Mouse (Mus musculus) CH12.LX (cell line): ENCODE data around the gene Agrp. TPM values are rescaled to one million over a fixed set of nuclear protein-coding genes. Genes with fewer than 3 reads are reported as not detected.

ENCODE experiments used
- DNase-seq: peaks from one replicate; pipeline ENCODE4 v3.0.0-alpha.2; 2013; ENCODE audit errors: extremely low read depth
- H3K27ac ChIP-seq: 2 replicates; pipeline ENCODE4 v1.5.1; 2012; ENCODE audit warnings: low read depth, mild to moderate bottlenecking, control low read depth, moderate library complexity; ENCODE audit not compliant: insufficient read depth
- H3K27me3 ChIP-seq: replicated peaks from 2 replicates; pipeline ENCODE3; 2012; ENCODE audit warnings: inconsistent platforms
- H3K36me3 ChIP-seq, 2 experiments: replicated peaks in 1 of 2; 2 replicates each; pipeline versions ENCODE3 to v1.6.1; 2012; ENCODE audit warnings: inconsistent platforms in 1 of 2, low read length in 1 of 2, mild to moderate bottlenecking in 1 of 2, mixed read lengths in 1 of 2, moderate library complexity in 1 of 2; ENCODE audit not compliant: control insufficient read depth in 1 of 2, insufficient read depth in 1 of 2
- H3K4me1 ChIP-seq, 2 experiments: 2 replicates each; pipeline ENCODE4 v1.6.1; 2012; ENCODE audit warnings: inconsistent platforms in 1 of 2, moderate library complexity in 1 of 2; ENCODE audit not compliant: insufficient read depth in 2 of 2, control insufficient read depth in 1 of 2
- H3K4me2 ChIP-seq: 2 replicates; pipeline ENCODE4 v1.6.1; 2012; ENCODE audit warnings: low read depth, mild to moderate bottlenecking, control low read depth; ENCODE audit not compliant: poor library complexity, insufficient read depth, severe bottlenecking
- H3K4me3 ChIP-seq, 3 experiments: fragments of 150-350 bp in 1 of 3; sonication (generic) in 1 of 3; replicated peaks in 1 of 3; 2 replicates each; pipeline versions ENCODE3 to v1.5.1; 2011 to 2012; ENCODE audit warnings: low read depth in 2 of 3, low read length in 2 of 3, mild to moderate bottlenecking in 2 of 3, moderate library complexity in 2 of 3, control low read depth in 1 of 3, improper control_type of control experiment in 1 of 3, inconsistent platforms in 1 of 3, mixed read lengths in 1 of 3; ENCODE audit not compliant: poor library complexity in 1 of 3
- H3K79me2 ChIP-seq: replicated peaks from 2 replicates; pipeline ENCODE4 v1.6.1; 2012; ENCODE audit warnings: mild to moderate bottlenecking, moderate library complexity; ENCODE audit not compliant: control insufficient read depth, poor library complexity, insufficient read depth, severe bottlenecking; ENCODE audit errors: extremely low read depth
- H3K9ac ChIP-seq: 2 replicates; pipeline ENCODE4 v1.6.1; 2012; ENCODE audit warnings: low read depth, mild to moderate bottlenecking, control low read depth, moderate library complexity; ENCODE audit not compliant: insufficient read depth
- H3K9me3 ChIP-seq: replicated peaks from 2 replicates; pipeline ENCODE3; 2012; ENCODE audit warnings: low read length, inconsistent platforms, mixed read lengths
- BHLHE40 ChIP-seq: IDR thresholded peaks from 2 replicates; pipeline ENCODE4 v1.6.1; 2011; ENCODE audit warnings: mild to moderate bottlenecking, low read depth, low read length, improper control_type of control experiment
- CHD1 ChIP-seq: IDR thresholded peaks from 2 replicates; pipeline ENCODE4 v1.6.1; 2012; ENCODE audit warnings: low read depth, low read length, improper control_type of control experiment, inconsistent platforms
- HCFC1 ChIP-seq: IDR thresholded peaks from 2 replicates; pipeline ENCODE4 v1.6.1; 2012; ENCODE audit warnings: low read depth, mild to moderate bottlenecking, inconsistent platforms, low read length, improper control_type of control experiment
- JUN ChIP-seq: IDR thresholded peaks from 2 replicates; pipeline ENCODE4 v1.6.1; 2011; ENCODE audit warnings: low read depth, mild to moderate bottlenecking, low read length, improper control_type of control experiment, moderate library complexity; ENCODE audit not compliant: insufficient read depth
- JUND ChIP-seq: conservative IDR thresholded peaks from 2 replicates; pipeline ENCODE4 v1.6.1; 2011; ENCODE audit warnings: low read depth, low read length, improper control_type of control experiment
- MAX ChIP-seq: IDR thresholded peaks from 2 replicates; pipeline ENCODE4 v1.6.1; 2011; ENCODE audit warnings: low read length, improper control_type of control experiment
- MAZ ChIP-seq: IDR thresholded peaks from 2 replicates; pipeline ENCODE4 v1.6.1; 2012; ENCODE audit warnings: low read depth, mild to moderate bottlenecking, inconsistent platforms, low read length, improper control_type of control experiment, moderate library complexity
- MXI1 ChIP-seq: IDR thresholded peaks from 2 replicates; pipeline ENCODE4 v1.6.1; 2011; ENCODE audit warnings: mild to moderate bottlenecking, low read depth, low read length, improper control_type of control experiment
- POLR2A ChIP-seq: IDR thresholded peaks from 2 replicates; pipeline ENCODE4 v1.6.1; 2011; ENCODE audit warnings: low read depth, mild to moderate bottlenecking, improper control_type of control experiment, low read length
- POLR2AphosphoS2 ChIP-seq: IDR thresholded peaks from 2 replicates; pipeline ENCODE4 v1.6.1; 2011; ENCODE audit warnings: low read depth, low read length, improper control_type of control experiment
- RAD21 ChIP-seq: IDR thresholded peaks from 2 replicates; pipeline ENCODE4 v1.6.1; 2011; ENCODE audit warnings: low read depth, mild to moderate bottlenecking, low read length, improper control_type of control experiment, moderate library complexity
- RCOR1 ChIP-seq: conservative IDR thresholded peaks from 2 replicates; pipeline ENCODE4 v1.6.1; 2012; ENCODE audit warnings: low read depth, mild to moderate bottlenecking, inconsistent platforms, low read length, improper control_type of control experiment
- SMC3 ChIP-seq: IDR thresholded peaks from 2 replicates; pipeline ENCODE4 v1.6.1; 2011; ENCODE audit warnings: low read depth, low read length, improper control_type of control experiment
- TBP ChIP-seq: conservative IDR thresholded peaks from 2 replicates; pipeline ENCODE4 v1.6.1; 2011; ENCODE audit warnings: low read depth, low read length, improper control_type of control experiment
- USF1 ChIP-seq: IDR thresholded peaks from 2 replicates; pipeline ENCODE4 v1.6.1; 2014; ENCODE audit warnings: low read depth, mild to moderate bottlenecking, inconsistent platforms, low read length, improper control_type of control experiment
- USF2 ChIP-seq: conservative IDR thresholded peaks from 2 replicates; pipeline ENCODE4 v1.6.1; 2011; ENCODE audit warnings: low read depth, low read length, improper control_type of control experiment
- ZMIZ1 ChIP-seq: IDR thresholded peaks from 2 replicates; pipeline ENCODE4 v1.6.1; 2012; ENCODE audit warnings: low read depth, mild to moderate bottlenecking, inconsistent platforms, low read length, improper control_type of control experiment
- dilution Hi-C: fragments of 300-500 bp; cut with MboI; formaldehyde crosslinking; loops from 2 replicates; pipeline ENCODE4 v1.14.3; 2020; ENCODE audit warnings: low sequenced_read_pairs; ENCODE audit not compliant: extremely low pct_unique_long_range_greater_than_20kb, extremely low pct_ligation_motif_present
- in situ Hi-C: fragments of 300-500 bp; cut with MboI; formaldehyde crosslinking; loops from 3 replicates; pipeline ENCODE4 v1.14.3; 2019; ENCODE audit warnings: low sequenced_read_pairs, low pct_ligation_motif_present, low pct_unique_long_range_greater_than_20kb, mixed read lengths
- polyA plus RNA-seq: library from polyadenylated mRNA; unstranded; fragments of >175 nt; gene quantifications from 2 replicates; pipeline ENCODE4 v1.2.1, GENCODE M21; 2012; ENCODE audit warnings: low read depth; ENCODE audit not compliant: insufficient read length
- total RNA-seq, 2 experiments: library from RNA; depleted of rRNA; stranded (reverse); fragments of 300-350 nt in 1 of 2; fragments of >200 nt in 1 of 2; gene quantifications; 2 replicates each; pipeline ENCODE4 v1.2.3; 2012 to 2014

The Agrp gene
- total and polyA plus RNA-seq, 3 experiments: 0.30 TPM; not detected in 2

DNA sequence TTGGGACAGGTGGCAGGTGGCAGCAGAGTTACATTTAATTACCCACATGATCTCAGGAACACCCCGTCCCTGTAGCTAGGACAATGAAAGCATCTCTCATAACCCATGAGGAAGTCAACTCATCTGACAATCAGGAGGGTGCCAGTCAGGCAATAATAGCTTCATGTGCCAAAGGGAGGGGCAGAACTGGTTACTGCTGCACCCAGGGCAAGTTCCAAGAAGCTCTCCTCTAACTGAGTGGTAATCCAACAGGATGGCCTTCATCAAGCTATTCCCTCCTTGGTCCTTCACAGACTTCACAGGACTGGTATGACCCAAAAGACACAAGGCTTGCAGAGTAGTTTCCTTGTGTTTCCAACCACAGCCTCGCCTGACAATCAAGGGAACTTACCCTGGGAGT lies 87.1 kb downstream of the Agrp start:
- dilution Hi-C loops: no loop called here
- in situ Hi-C loops: loop anchor here (5.0 kb wide), 1 partner anchor 63 kb away; no protein-coding TSS in a partner anchor
- H3K4me2 ChIP-seq: no peak overlapping the region
- H3K9me3 ChIP-seq: no peaks in the 10 kb centered on the region
- no peak overlapping the region for H3K9ac ChIP-seq
- no peak overlapping the region for H3K4me3 ChIP-seq
- TF ChIP-seq SMC3 (no peak), HCFC1 (no peak), USF2 (no peak), CHD1 (no peak)
- peaks cover 0 to 20% of the 10 kb centered on the region in 2 experiments; a peak in 2 of 4 replicates for H3K4me1 ChIP-seq
- no peaks in the 10 kb centered on the region for H3K27me3 ChIP-seq
- no peak overlapping the region for H3K27ac ChIP-seq
- peaks cover 0 to 41% of the 10 kb centered on the region in 2 experiments for H3K36me3 ChIP-seq
- no peaks in the 10 kb centered on the region for H3K79me2 ChIP-seq
- no peak for DNase-seq

DNA sequence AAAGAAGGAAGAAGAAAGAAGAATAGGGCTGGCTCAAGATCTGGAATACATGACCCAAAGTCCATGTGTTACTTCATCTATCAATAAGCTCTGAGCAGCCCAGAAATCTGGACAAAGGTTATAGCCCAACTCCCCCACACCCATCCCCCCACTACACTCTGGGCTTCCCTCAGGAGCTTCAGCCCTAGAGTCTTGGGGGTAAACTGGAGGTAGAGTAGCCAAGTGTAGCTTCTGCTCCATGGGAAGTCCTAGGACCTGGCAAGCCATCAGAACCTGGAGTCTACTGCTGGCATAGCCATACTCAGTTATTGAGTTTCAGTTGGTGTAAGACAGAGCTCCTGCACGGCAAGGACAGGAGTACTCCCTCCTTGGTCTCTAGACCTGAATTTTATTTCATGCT lies 87.7 kb downstream of the Agrp start:
- H3K4me3 ChIP-seq: no peak overlapping the region
- no peaks in the 10 kb centered on the region for H3K27me3 ChIP-seq
- H3K27ac ChIP-seq: no peak overlapping the region
- dilution Hi-C loops: no loop called here
- no peaks in the 10 kb centered on the region for H3K9me3 ChIP-seq
- no peak for DNase-seq
- no peak overlapping the region for H3K9ac ChIP-seq
- H3K4me1 ChIP-seq: peaks cover 0 to 26% of the 10 kb centered on the region in 2 experiments; a peak in 2 of 4 replicates
- in situ Hi-C loops: loop anchor here (5.0 kb wide), 1 partner anchor 37 kb away; no protein-coding TSS in a partner anchor
- TF ChIP-seq MAZ: no peak
- TF ChIP-seq TBP: no peak
- no peak for TF ChIP-seq USF1
- no peak for TF ChIP-seq BHLHE40
- no peak for TF ChIP-seq RAD21
- no peak for TF ChIP-seq MAX
- TF ChIP-seq RCOR1: no peak
- TF ChIP-seq POLR2A: no peak
- no peak for TF ChIP-seq POLR2AphosphoS2
- no peak for TF ChIP-seq JUN
- no peak for TF ChIP-seq HCFC1
- TF ChIP-seq ZMIZ1: no peak
- TF ChIP-seq JUND: no peak
- no peak for TF ChIP-seq CHD1
- TF ChIP-seq MXI1: no peak
- H3K36me3 ChIP-seq: peaks cover 0 to 39% of the 10 kb centered on the region in 2 experiments
- H3K4me2 ChIP-seq: no peak overlapping the region
- no peaks in the 10 kb centered on the region for H3K79me2 ChIP-seq
